Mouse (Mus musculus) layer of hippocampus, adult 8-10 months (tissue): ENCODE measurements at regions not wholly inside any gene's neighbourhood (a gene's known extent, or its start where the extent isn't known, plus 50 kb on each side); places are given as distances from the start of the nearest gene placed in this dataset.

ENCODE experiments used
- DNase-seq, 2 experiments: peaks; one replicate each; pipeline ENCODE4 v3.0.0; 2022; ENCODE audit warnings: low spot score in 2 of 2

GRCm38 (mm10) chr13:70282731-70283130, 354.7 kb downstream of the Ice1 start:
- no peak for DNase-seq

- DNase-seq = no peak
Observed at GRCm38 (mm10) chr13:70283231-70283630, 354.2 kb downstream of the Ice1 start.

GRCm38 (mm10) chr13:70292713-70293112, 344.7 kb downstream of the Ice1 start:
- no peak for DNase-seq

GRCm38 (mm10) chr13:70303953-70304525, 333.4 kb downstream of the Ice1 start:
- no peak for DNase-seq

- no peak for DNase-seq
Observed at GRCm38 (mm10) chr13:70310516-70310915, 326.9 kb downstream of the Ice1 start.

GRCm38 (mm10) chr13:70311226-70312055, 326.0 kb downstream of the Ice1 start:
- DNase-seq = peak in 1 of 2 experiments; percentile 32

GRCm38 (mm10) chr13:70313205-70313604, 324.2 kb downstream of the Ice1 start:
- no peak for DNase-seq

GRCm38 (mm10) chr13:70323537-70323936, 313.9 kb downstream of the Ice1 start:
- no peak for DNase-seq

- DNase-seq = no peak
Observed at GRCm38 (mm10) chr13:70336069-70336468, 301.4 kb downstream of the Ice1 start.

- DNase-seq = no peak
Observed at GRCm38 (mm10) chr13:70340437-70340836, 297.0 kb downstream of the Ice1 start.

GRCm38 (mm10) chr13:70343191-70343734, 294.2 kb downstream of the Ice1 start:
- no peak for DNase-seq

GRCm38 (mm10) chr13:70343911-70344310, 293.5 kb downstream of the Ice1 start:
- DNase-seq = no peak

- no peak for DNase-seq
Observed at GRCm38 (mm10) chr13:70344311-70344710, 293.1 kb downstream of the Ice1 start.

GRCm38 (mm10) chr13:70348456-70348855, 289.0 kb downstream of the Ice1 start:
- DNase-seq = no peak

GRCm38 (mm10) chr13:70348965-70349364, 288.5 kb downstream of the Ice1 start:
- DNase-seq = no peak

GRCm38 (mm10) chr13:70369647-70370046, 267.8 kb downstream of the Ice1 start:
- no peak for DNase-seq

GRCm38 (mm10) chr13:70380772-70381171, 256.7 kb downstream of the Ice1 start:
- DNase-seq = peak; percentile 18 to 27

GRCm38 (mm10) chr13:70385292-70385691, 252.1 kb downstream of the Ice1 start:
- no peak for DNase-seq

GRCm38 (mm10) chr13:70412788-70413187, 224.6 kb downstream of the Ice1 start:
- DNase-seq = no peak

- DNase-seq = peak; percentile 40 to 41
Observed at GRCm38 (mm10) chr13:70418156-70418555, 219.3 kb downstream of the Ice1 start.

- DNase-seq = no peak
Observed at GRCm38 (mm10) chr13:70439419-70439818, 198.0 kb downstream of the Ice1 start.

GRCm38 (mm10) chr13:70446940-70447339, 190.5 kb downstream of the Ice1 start:
- no peak for DNase-seq
